Mouse (Mus musculus) embryonic stem cell, embryonic (primary cell): ENCODE data around the gene Gm20388.

Experiments used
- CTCF ChIA-PET, 4 experiments: fragments of 300-600 bp in 2 of 4; fragments of 350-600 bp in 2 of 4; sonication (Branson Sonifier 250); formaldehyde crosslinking; loops; one replicate each; lab custom pipeline; 2022; ENCODE audit warnings: inconsistent platforms in 2 of 4; lab: Charles Lee
- POLR2A ChIA-PET, 4 experiments: fragments of 300-600 bp in 2 of 4; fragments of 350-600 bp in 2 of 4; sonication (Branson Sonifier 250); formaldehyde crosslinking; loops; one replicate each; lab custom pipeline; 2022; ENCODE audit warnings: antibody characterized with exemption in 4 of 4, inconsistent platforms in 1 of 4; lab: Charles Lee

Gm20388 gene

GRCm38 (mm10) chr8:119904323-119904911 lies 6.2 kb upstream of the Gm20388 start:
- ChIA-PET POLR2A (interaction anchor here in 3 of 4 experiments (0.6 to 2.4 kb wide), 9 partner anchors 9 to 39 kb away, joined by 3 to 10 read pairs (median 4); no protein-coding TSS in a partner anchor), CTCF (interaction anchor here in 3 of 4 experiments (0.6 to 2.2 kb wide), 8 partner anchors 16 to 192 kb away, joined by 3 to 14 read pairs (median 3); no protein-coding TSS in a partner anchor)

GRCm38 (mm10) chr8:119909944-119910546 lies 596 bp upstream of the Gm20388 start, which contains the start of gene Usp10:
Gene Usp10, plus strand, starts transcription at chr8:119910360.
- CTCF ChIA-PET, result interaction anchor here (0.6 to 1.6 kb wide), 6 partner anchors 15 to 23 kb away, joined by 3 to 10 read pairs (median 6); no protein-coding TSS in a partner anchor
- POLR2A ChIA-PET, result interaction anchor here (0.6 to 2.2 kb wide), 35 partner anchors 8 to 407 kb away, joined by 3 to 16 read pairs (median 4); partner anchors contain the start of genes Klhl36 (in 2 of the 4), Tldc1 (in 2 of the 4), 6430548M08Rik (in 1 of the 4) and Cotl1 (in 1 of the 4)

GRCm38 (mm10) chr8:119911258-119911962 lies 769 bp downstream of the Gm20388 start:
- CTCF ChIA-PET, result interaction anchor here in 1 of 4 experiments (1.3 kb wide), 1 partner anchor 24 kb away, joined by 7 read pairs; no protein-coding TSS in a partner anchor

GRCm38 (mm10) chr8:119912643-119913042 lies 2.0 kb downstream of the Gm20388 start:
- ChIA-PET POLR2A (interaction anchor here in 2 of 4 experiments (0.5 to 6.3 kb wide), 5 partner anchors 8 to 516 kb away, joined by 3 to 86 read pairs (median 9); no protein-coding TSS in a partner anchor), CTCF (interaction anchor here (1.0 to 1.9 kb wide), 4 partner anchors 15 to 26 kb away, joined by 3 to 9 read pairs (median 4); no protein-coding TSS in a partner anchor)

More at GRCm38 (mm10) chr8:119911258-119911962, 769 bp downstream of the Gm20388 start:
- POLR2A ChIA-PET, result interaction anchor here in 3 of 4 experiments (0.7 to 6.3 kb wide), 10 partner anchors 10 to 365 kb away, joined by 3 to 86 read pairs (median 8); partner anchors contain the start of gene Tldc1 (in 1 of the 3)

- POLR2A ChIA-PET, result interaction anchor here in 2 of 4 experiments (0.5 to 6.3 kb wide), 7 partner anchors 8 to 516 kb away, joined by 3 to 86 read pairs (median 9); no protein-coding TSS in a partner anchor
- CTCF ChIA-PET, result interaction anchor here (0.8 to 1.9 kb wide), 6 partner anchors 12 to 26 kb away, joined by 3 to 9 read pairs (median 4); no protein-coding TSS in a partner anchor
Measured at GRCm38 (mm10) chr8:119913181-119913580, 2.5 kb downstream of the Gm20388 start.

GRCm38 (mm10) chr8:119914161-119914560 lies 3.5 kb downstream of the Gm20388 start:
- ChIA-PET POLR2A (interaction anchor here in 3 of 4 experiments (0.6 to 6.3 kb wide), 8 partner anchors 10 to 455 kb away, joined by 3 to 86 read pairs (median 7); no protein-coding TSS in a partner anchor), CTCF (interaction anchor here in 2 of 4 experiments (1.3 to 1.9 kb wide), 2 partner anchors 14 to 237 kb away, joined by 3 to 9 read pairs; no protein-coding TSS in a partner anchor)

- CTCF ChIA-PET, result interaction anchor here in 2 of 4 experiments (0.6 to 0.7 kb wide), 3 partner anchors 59 to 340 kb away, joined by 3 to 5 read pairs (median 4); no protein-coding TSS in a partner anchor
Measured at GRCm38 (mm10) chr8:119915298-119915697, 4.7 kb downstream of the Gm20388 start.

GRCm38 (mm10) chr8:119916237-119916892 lies 5.7 kb downstream of the Gm20388 start:
- ChIA-PET CTCF (interaction anchor here in 2 of 4 experiments (1.2 to 2.5 kb wide), 3 partner anchors 10 to 137 kb away, joined by 3 to 17 read pairs (median 10); no protein-coding TSS in a partner anchor), POLR2A (interaction anchor here in 3 of 4 experiments (0.6 to 6.3 kb wide), 10 partner anchors 9 to 78 kb away, joined by 3 to 86 read pairs (median 4); no protein-coding TSS in a partner anchor)

More at GRCm38 (mm10) chr8:119915298-119915697, 4.7 kb downstream of the Gm20388 start:
- POLR2A ChIA-PET, result interaction anchor here in 3 of 4 experiments (0.6 to 6.3 kb wide), 14 partner anchors 10 to 542 kb away, joined by 3 to 86 read pairs (median 4); no protein-coding TSS in a partner anchor

- POLR2A ChIA-PET, result interaction anchor here in 2 of 4 experiments (0.6 to 6.3 kb wide), 4 partner anchors 8 to 1777 kb away, joined by 3 to 86 read pairs (median 26); no protein-coding TSS in a partner anchor
- CTCF ChIA-PET, result interaction anchor here in 2 of 4 experiments (1.2 to 2.5 kb wide), 3 partner anchors 9 to 138 kb away, joined by 3 to 17 read pairs (median 10); no protein-coding TSS in a partner anchor
Measured at GRCm38 (mm10) chr8:119917415-119917814, 6.8 kb downstream of the Gm20388 start.

- POLR2A ChIA-PET, result interaction anchor here in 3 of 4 experiments (0.6 to 6.3 kb wide), 3 partner anchors 7 to 230 kb away, joined by 4 to 45 read pairs (median 5); partner anchors contain the start of genes Gm20388 (in 1 of the 3) and Usp10 (in 1 of the 3)
- CTCF ChIA-PET, result interaction anchor here in 1 of 4 experiments (0.7 to 2.5 kb wide), 2 partner anchors 8 to 19 kb away, joined by 5 to 17 read pairs; no protein-coding TSS in a partner anchor
Measured at GRCm38 (mm10) chr8:119918155-119918567, 7.5 kb downstream of the Gm20388 start.

GRCm38 (mm10) chr8:119923259-119923658 lies 12.6 kb downstream of the Gm20388 start:
- POLR2A ChIA-PET, result interaction anchor here in 2 of 4 experiments (0.6 to 8.5 kb wide), 6 partner anchors 8 to 365 kb away, joined by 3 to 86 read pairs (median 7); partner anchors contain the start of gene Mbtps1 (in 1 of the 2)

GRCm38 (mm10) chr8:119925428-119925827 lies 14.8 kb downstream of the Gm20388 start:
- CTCF ChIA-PET, result interaction anchor here in 3 of 4 experiments (1.1 to 3.9 kb wide), 10 partner anchors 8 to 146 kb away, joined by 3 to 27 read pairs (median 4); partner anchors contain the start of genes Gm20388 (in 1 of the 3), Klhl36 (in 1 of the 3) and Usp10 (in 1 of the 3)
- POLR2A ChIA-PET, result interaction anchor here in 3 of 4 experiments (0.8 to 8.5 kb wide), 12 partner anchors 10 to 86 kb away, joined by 3 to 86 read pairs (median 5); partner anchors contain the start of genes Gm20388 (in 3 of the 3) and Usp10 (in 3 of the 3)

More at GRCm38 (mm10) chr8:119923259-119923658, 12.6 kb downstream of the Gm20388 start:
- CTCF ChIA-PET, result no interaction called here

GRCm38 (mm10) chr8:119926474-119926873 lies 15.8 kb downstream of the Gm20388 start:
- POLR2A ChIA-PET, result interaction anchor here in 2 of 4 experiments (1.5 to 8.5 kb wide), 7 partner anchors 10 to 16 kb away, joined by 3 to 86 read pairs (median 11); partner anchors contain the start of genes Gm20388 (in 2 of the 2) and Usp10 (in 2 of the 2)
- CTCF ChIA-PET, result interaction anchor here (0.7 to 3.9 kb wide), 14 partner anchors 10 to 954 kb away, joined by 3 to 27 read pairs (median 5); partner anchors contain the start of genes Gm20388 (in 1 of the 4), Klhl36 (in 1 of the 4) and Tldc1 (in 1 of the 4)

GRCm38 (mm10) chr8:119927422-119928092 lies 16.9 kb downstream of the Gm20388 start:
- POLR2A ChIA-PET, result interaction anchor here in 3 of 4 experiments (0.6 to 8.5 kb wide), 15 partner anchors 11 to 415 kb away, joined by 3 to 86 read pairs (median 4); partner anchors contain the start of genes Gm20388 (in 2 of the 3) and Usp10 (in 2 of the 3)
- CTCF ChIA-PET, result interaction anchor here (0.5 to 3.9 kb wide), 34 partner anchors 11 to 894 kb away, joined by 3 to 27 read pairs (median 4); partner anchors contain the start of genes Gm20388 (in 2 of the 4), Klhl36 (in 1 of the 4) and Usp10 (in 1 of the 4)
